Mouse (Mus musculus) brain, embryonic 14.5 days (tissue): Measurements from ENCODE around the gene Ptpn11. TPM values are rescaled to one million over a fixed set of nuclear protein-coding genes. Genes with fewer than 3 reads are reported as not detected.
"Not testable (repeated sequence)": the region's sequence is repeated elsewhere in the genome, so short reads cannot be mapped to it uniquely, and the experiment has no call there.

Experiments used
- DNase-seq: peaks from one replicate; pipeline ENCODE4 v3.0.0-alpha.2; 2011; ENCODE audit warnings: low read depth
- CTCF ChIP-seq: fragments of 200-500 bp; IDR thresholded peaks from 2 replicates; pipeline ENCODE4 v1.5.1; 2012; ENCODE audit warnings: inconsistent platforms, mild to moderate bottlenecking, moderate library complexity, borderline replicate concordance; ENCODE audit not compliant: insufficient read depth, insufficient read length; ENCODE audit errors: extremely low read depth
- POLR2A ChIP-seq: fragments of 200-500 bp; IDR thresholded peaks from 2 replicates; pipeline ENCODE4 v1.6.1; 2012; ENCODE audit warnings: mild to moderate bottlenecking, inconsistent platforms, borderline replicate concordance; ENCODE audit not compliant: poor library complexity, insufficient read depth, insufficient read length, severe bottlenecking; ENCODE audit errors: extremely low read depth
- polyA plus RNA-seq: library from polyadenylated mRNA; depleted of rRNA; stranded (reverse); fragments of >200 nt; gene quantifications from 2 replicates; pipeline ENCODE4 v1.2.3, GENCODE M21; 2012

Gene Ptpn11
- polyA plus RNA-seq, 1 experiment = 58.5 TPM

GRCm38 (mm10) chr5:121224856-121225255 lies 33.7 kb upstream of the Ptpn11 start:
- no peak for TF ChIP-seq POLR2A
- no peak for TF ChIP-seq CTCF
- no peak for DNase-seq

GRCm38 (mm10) chr5:121224020-121224419 lies 32.8 kb upstream of the Ptpn11 start:
- DNase-seq = not testable (repeated sequence)

GRCm38 (mm10) chr5:121221328-121221850 lies 30.2 kb upstream of the Ptpn11 start:
- TF ChIP-seq POLR2A (no peak), CTCF (no peak)
- DNase-seq = peak; percentile 53

GRCm38 (mm10) chr5:121220732-121221301 lies 29.6 kb upstream of the Ptpn11 start:
- TF ChIP-seq CTCF (no peak), POLR2A (no peak)
- DNase-seq = peak; percentile 75

- no peak for TF ChIP-seq CTCF
- TF ChIP-seq POLR2A = peak; percentile 71
- DNase-seq = peak; percentile 97
These were observed 29.0 kb upstream of the Ptpn11 start, which contains the start of gene Hectd4 for GRCm38 (mm10) chr5:121219980-121220731. TSS of gene Hectd4 (plus strand) at chr5:121220219.

GRCm38 (mm10) chr5:121219190-121219589 lies 28.0 kb upstream of the Ptpn11 start:
- TF ChIP-seq POLR2A = no peak
- no peak for TF ChIP-seq CTCF
- DNase-seq = no peak

GRCm38 (mm10) chr5:121217313-121217634 lies 26.1 kb upstream of the Ptpn11 start:
- DNase-seq = no peak
- TF ChIP-seq CTCF = no peak
- no peak for TF ChIP-seq POLR2A

- not testable (repeated sequence) for DNase-seq
These were observed 25.6 kb upstream of the Ptpn11 start for GRCm38 (mm10) chr5:121216584-121217312.

- DNase-seq = peak; percentile 14
- TF ChIP-seq POLR2A (no peak), CTCF (no peak)
These were observed 24.9 kb upstream of the Ptpn11 start for GRCm38 (mm10) chr5:121216126-121216446.

- TF ChIP-seq POLR2A = no peak
- TF ChIP-seq CTCF = peak; percentile 96
These were observed 24.4 kb upstream of the Ptpn11 start for GRCm38 (mm10) chr5:121215380-121216125.

GRCm38 (mm10) chr5:121214707-121215106 lies 23.5 kb upstream of the Ptpn11 start:
- no peak for TF ChIP-seq CTCF
- no peak for TF ChIP-seq POLR2A
- no peak for DNase-seq

More at GRCm38 (mm10) chr5:121215380-121216125, 24.4 kb upstream of the Ptpn11 start:
- peak; percentile 86 for DNase-seq

- TF ChIP-seq POLR2A (no peak), CTCF (no peak)
- no peak for DNase-seq
These were observed 20.9 kb upstream of the Ptpn11 start for GRCm38 (mm10) chr5:121212108-121212507.
